ENCODE assay signal across 9 mouse cellular contexts in genomic region chr5:135029007-135029854, GRCm38 (mm10). TPM values are rescaled to one million over a fixed set of nuclear protein-coding genes. Genes with fewer than 3 reads are reported as not detected.
DNase-seq lines count a peak whose midpoint lies in the region; ATAC-seq lines count a peak whose summit lies in the region.
"Had no signal": no experiment of that assay in that cellular context is flagged by ENCODE, and none has a peak within 500 bp of the region (broad histone marks: within the 10 kb centered on the region; RNA-seq: fewer than 3 reads in every experiment).

No protein-coding gene starts in this region.

- intact Hi-C loops in left cerebral cortex, postnatal 4 days (cut with DNase I): no loop called here

- DNase-seq in frontal cortex, postnatal 36 days (ENCODE audit: low spot score in 2 of 2): peak; percentile 74 to 76
- no peak for DNase-seq in frontal cortex, postnatal 10 days (ENCODE audit: low spot score in 2 of 2)
- DNase-seq in 3T3-L1 (ENCODE audit: low read depth, low spot score): peak; percentile 92
- peak; percentile 71 to 76 for DNase-seq in cerebellum, adult 18-20 months
- DNase-seq in left cerebral cortex, postnatal 4 days: peak; percentile 60
- no peak for DNase-seq in B cell, adult 2 months

- 0 out of 2 replicates have a peak overlapping the region, but pooled peaks have one; percentile 30 for H3K9ac ChIP-seq in heart, embryonic 16.5 days (ENCODE audit: low read length)
- H3K9ac ChIP-seq in stomach, embryonic 15.5 days: no peak overlapping the region

- no peaks in the 10 kb centered on the region for H3K27me3 ChIP-seq in heart, embryonic 16.5 days (ENCODE audit: control insufficient read depth, insufficient read depth, low read length)
- H3K27me3 ChIP-seq in stomach, embryonic 15.5 days (replicated peaks): no peaks in the 10 kb centered on the region

- 39% methylated on average over 18 of the region's 18 CpGs for WGBS in heart, embryonic 16.5 days
- WGBS in stomach, embryonic 15.5 days: 38% methylated on average over 18 of the region's 18 CpGs

- ATAC-seq in heart, embryonic 16.5 days (replicated peaks; ENCODE audit: extremely low read depth, insufficient read depth, low FRiP score): peak; percentile 64
- no peak for ATAC-seq in stomach, embryonic 15.5 days (ENCODE audit: insufficient read depth, low FRiP score, low read depth)

- H3K36me3 ChIP-seq in heart, embryonic 16.5 days (ENCODE audit: control insufficient read depth, insufficient read depth): no peaks in the 10 kb centered on the region
- H3K36me3 ChIP-seq in stomach, embryonic 15.5 days: no peaks in the 10 kb centered on the region

- peak overlapping the region; percentile 8; the same call in 1 of the 2 replicates for H3K27ac ChIP-seq in heart, embryonic 16.5 days (ENCODE audit: low read length)
- peak overlapping the region; percentile 58; the same call in 1 of the 2 replicates for H3K27ac ChIP-seq in stomach, embryonic 15.5 days

- H3K4me2 ChIP-seq in heart, embryonic 16.5 days (ENCODE audit: low read depth, low read length): peak overlapping the region; percentile 52
- peak overlapping the region; percentile 39 for H3K4me2 ChIP-seq in stomach, embryonic 15.5 days

- peak overlapping the region; percentile 20; the same call in 1 of the 2 replicates for H3K4me3 ChIP-seq in heart, embryonic 16.5 days (ENCODE audit: low read length)
- H3K4me3 ChIP-seq in stomach, embryonic 15.5 days (replicated peaks): no peak overlapping the region

- peaks cover 26% of the 10 kb centered on the region for H3K4me1 ChIP-seq in heart, embryonic 16.5 days (ENCODE audit: control insufficient read depth, insufficient read depth, low read length)
- H3K4me1 ChIP-seq in stomach, embryonic 15.5 days: peaks cover 32% of the 10 kb centered on the region

- no peaks in the 10 kb centered on the region for H3K9me3 ChIP-seq in heart, embryonic 16.5 days (replicated peaks; ENCODE audit: control insufficient read depth, low read length)
- H3K9me3 ChIP-seq in stomach, embryonic 15.5 days: no peaks in the 10 kb centered on the region

RNA-seq across cellular contexts. Expression of gene Stx1a, which starts 5.9 kb away (rescaled TPM):
- polyA plus RNA-seq in heart, embryonic 16.5 days (2015; fragmentation: Nextera tagmentation; extraction: Ambion mirVana): 6.0 and 7.4 TPM in 2 replicates
- total RNA-seq in left cerebral cortex, postnatal 4 days (2021): 100 to 1,000 TPM; 261 to 264 TPM
- 11.8 and 12.3 TPM in 2 replicates for polyA plus RNA-seq in stomach, embryonic 15.5 days (2015; fragmentation: Nextera tagmentation; extraction: Ambion mirVana)

RNA-seq across cellular contexts. Expression of gene Abhd11, which starts 20.3 kb away (rescaled TPM):
- polyA plus RNA-seq in heart, embryonic 16.5 days (2015; fragmentation: Nextera tagmentation; extraction: Ambion mirVana): 74.5 and 78.6 TPM in 2 replicates
- 10 to 100 TPM; 56.6 to 60.8 TPM for total RNA-seq in left cerebral cortex, postnatal 4 days (2021)
- 70.9 and 78.9 TPM in 2 replicates for polyA plus RNA-seq in stomach, embryonic 15.5 days (2015; fragmentation: Nextera tagmentation; extraction: Ambion mirVana)

RNA-seq across cellular contexts. Expression of gene Dnajc30, which starts 34.8 kb away (rescaled TPM):
- polyA plus RNA-seq in heart, embryonic 16.5 days (2015; fragmentation: Nextera tagmentation; extraction: Ambion mirVana): 28.8 and 30.9 TPM in 2 replicates
- total RNA-seq in left cerebral cortex, postnatal 4 days (2021): 10 to 100 TPM; 27.4 to 30.1 TPM
- 28.9 and 33.5 TPM in 2 replicates for polyA plus RNA-seq in stomach, embryonic 15.5 days (2015; fragmentation: Nextera tagmentation; extraction: Ambion mirVana)

RNA-seq across cellular contexts. Expression of gene Bud23, which starts 35.5 kb away (rescaled TPM):
- polyA plus RNA-seq in heart, embryonic 16.5 days (2015; fragmentation: Nextera tagmentation; extraction: Ambion mirVana): 59.7 and 70.4 TPM in 2 replicates
- total RNA-seq in left cerebral cortex, postnatal 4 days (2021): 10 to 100 TPM; 51.7 to 52.1 TPM
- 98.6 and 112 TPM in 2 replicates for polyA plus RNA-seq in stomach, embryonic 15.5 days (2015; fragmentation: Nextera tagmentation; extraction: Ambion mirVana)

RNA-seq across cellular contexts. Expression of gene Cldn3, which starts 43.2 kb away (rescaled TPM):
- 8.0 and 32.8 TPM in 2 replicates for polyA plus RNA-seq in heart, embryonic 16.5 days (2015; fragmentation: Nextera tagmentation; extraction: Ambion mirVana)
- total RNA-seq in left cerebral cortex, postnatal 4 days (2021): 1 to 10 TPM; 6.2 to 6.4 TPM
- polyA plus RNA-seq in stomach, embryonic 15.5 days (2015; fragmentation: Nextera tagmentation; extraction: Ambion mirVana): 120 and 147 TPM in 2 replicates
- total RNA-seq: CH12.LX had no signal

Comparison
In these comparisons a context has a peak if more than half of its experiments do, and no peak if none do; other contexts are left out.
1. DNase-seq: peak in frontal cortex, postnatal 36 days (2 of 2), 3T3-L1 (single experiment), cerebellum, adult 18-20 months (2 of 2) and left cerebral cortex, postnatal 4 days (single experiment); none in frontal cortex, postnatal 10 days (0 of 2) and B cell, adult 2 months (0 of 2).